Mouse (Mus musculus): ENCODE measurements around the gene Gm10570. TPM values are rescaled to one million over a fixed set of nuclear protein-coding genes. Genes with fewer than 3 reads are reported as not detected.

Gene Gm10570
- total and polyA plus RNA-seq, 2 experiments from 2014 or later, result 1.3 to 4.5 TPM

DNA sequence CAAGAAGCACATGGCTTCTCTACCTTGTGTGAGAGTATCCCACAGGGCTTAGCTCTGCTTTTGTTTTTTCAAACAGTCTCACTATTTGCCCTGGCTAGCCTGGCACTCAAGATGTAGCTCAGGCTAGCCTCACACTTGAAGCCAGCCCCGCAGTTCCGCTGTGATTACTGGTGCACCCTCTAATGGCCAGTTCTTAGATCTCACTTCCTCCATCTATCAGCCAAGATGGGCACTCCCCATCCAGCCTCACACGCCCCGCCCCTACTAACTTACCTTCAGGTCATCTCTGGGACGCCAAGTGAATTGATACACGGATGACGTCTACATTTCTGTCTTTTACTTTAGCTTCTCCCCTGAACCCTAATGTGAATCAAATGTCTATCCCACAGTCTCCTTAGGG, 11.1 kb upstream of the Gm10570 start:
- Histone ChIP-seq H3K9ac (replicated peaks; ENCODE audit: low read length) (no peak overlapping the region), H3K9me3 (ENCODE audit: low read length) (no peaks in the 10 kb centered on the region), H3K27ac (no peak overlapping the region), H3K4me3 (ENCODE audit: low read length) (no peak overlapping the region), H3K27me3 (ENCODE audit: insufficient read depth, low read length) (no peaks in the 10 kb centered on the region), H3K4me2 (ENCODE audit: low read depth, low read length) (no peak overlapping the region), H3K36me3 (ENCODE audit: insufficient read depth, low read length) (peaks cover 28% of the 10 kb centered on the region), H3K4me1 (ENCODE audit: insufficient read depth, low read length) (no peaks in the 10 kb centered on the region)
- ATAC-seq (no peak), DNase-seq (ENCODE audit: low spot score) (no peak)
- no peak for TF ChIP-seq CTCF (IDR thresholded peaks at IDR 0.05; ENCODE audit: low read depth)
- 85% methylated on average over 7 of the region's 7 CpGs for WGBS

DNA sequence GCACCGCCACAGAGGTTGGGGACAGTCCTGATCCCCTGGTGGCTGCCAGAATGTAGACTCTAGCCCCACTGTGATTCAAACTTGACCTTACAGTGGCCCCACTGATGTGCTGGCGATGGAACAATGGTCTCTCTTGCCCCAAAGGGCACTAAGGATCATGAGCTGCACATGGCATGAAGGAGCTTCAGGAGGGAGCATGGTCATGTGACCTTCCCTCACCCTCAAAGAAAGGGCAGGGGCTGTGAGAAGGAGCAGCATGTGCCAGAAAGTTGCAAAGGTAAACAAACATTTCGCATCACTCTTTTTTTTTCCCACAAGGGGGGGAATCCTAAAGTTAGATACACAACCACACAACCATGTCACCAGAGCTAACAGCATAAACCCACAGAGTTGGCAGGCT, 9.6 kb upstream of the Gm10570 start:
- Histone ChIP-seq H3K4me1 (ENCODE audit: insufficient read depth, low read length) (no peaks in the 10 kb centered on the region), H3K4me3 (ENCODE audit: low read length) (no peak overlapping the region), H3K27me3 (ENCODE audit: insufficient read depth, low read length) (no peaks in the 10 kb centered on the region), H3K36me3 (ENCODE audit: insufficient read depth, low read length) (peaks cover 19% of the 10 kb centered on the region), H3K9me3 (ENCODE audit: low read length) (no peaks in the 10 kb centered on the region), H3K27ac (no peak overlapping the region), H3K9ac (replicated peaks; ENCODE audit: low read length) (no peak overlapping the region), H3K4me2 (ENCODE audit: low read depth, low read length) (no peak overlapping the region)
- no peak for TF ChIP-seq CTCF (IDR thresholded peaks at IDR 0.05; ENCODE audit: low read depth)
- no peak for ATAC-seq
- WGBS, result 56% methylated on average over 3 of the region's 3 CpGs
- DNase-seq (ENCODE audit: low spot score), result no peak

- H3K9ac ChIP-seq (replicated peaks; ENCODE audit: low read length), result no peak overlapping the region
- peaks cover 12% of the 10 kb centered on the region for H3K36me3 ChIP-seq (ENCODE audit: insufficient read depth, low read length)
- H3K4me1 ChIP-seq (ENCODE audit: insufficient read depth, low read length), result no peaks in the 10 kb centered on the region
- H3K27ac ChIP-seq, result no peak overlapping the region; the same call in 1 of the 2 replicates
- ATAC-seq, result no peak
- no peaks in the 10 kb centered on the region for H3K27me3 ChIP-seq (ENCODE audit: insufficient read depth, low read length)
- H3K4me2 ChIP-seq (ENCODE audit: low read depth, low read length), result no peak overlapping the region
- H3K9me3 ChIP-seq (ENCODE audit: low read length), result no peaks in the 10 kb centered on the region
- TF ChIP-seq CTCF (IDR thresholded peaks at IDR 0.05; ENCODE audit: low read depth), result no peak
- no peak overlapping the region for H3K4me3 ChIP-seq (ENCODE audit: low read length)
- 70% methylated on average over 10 of the region's 10 CpGs for WGBS
- no peak for DNase-seq (ENCODE audit: low spot score)
Measured at GRCm38 (mm10) chr4:130316691-130317090, 8.2 kb upstream of the Gm10570 start.

DNA sequence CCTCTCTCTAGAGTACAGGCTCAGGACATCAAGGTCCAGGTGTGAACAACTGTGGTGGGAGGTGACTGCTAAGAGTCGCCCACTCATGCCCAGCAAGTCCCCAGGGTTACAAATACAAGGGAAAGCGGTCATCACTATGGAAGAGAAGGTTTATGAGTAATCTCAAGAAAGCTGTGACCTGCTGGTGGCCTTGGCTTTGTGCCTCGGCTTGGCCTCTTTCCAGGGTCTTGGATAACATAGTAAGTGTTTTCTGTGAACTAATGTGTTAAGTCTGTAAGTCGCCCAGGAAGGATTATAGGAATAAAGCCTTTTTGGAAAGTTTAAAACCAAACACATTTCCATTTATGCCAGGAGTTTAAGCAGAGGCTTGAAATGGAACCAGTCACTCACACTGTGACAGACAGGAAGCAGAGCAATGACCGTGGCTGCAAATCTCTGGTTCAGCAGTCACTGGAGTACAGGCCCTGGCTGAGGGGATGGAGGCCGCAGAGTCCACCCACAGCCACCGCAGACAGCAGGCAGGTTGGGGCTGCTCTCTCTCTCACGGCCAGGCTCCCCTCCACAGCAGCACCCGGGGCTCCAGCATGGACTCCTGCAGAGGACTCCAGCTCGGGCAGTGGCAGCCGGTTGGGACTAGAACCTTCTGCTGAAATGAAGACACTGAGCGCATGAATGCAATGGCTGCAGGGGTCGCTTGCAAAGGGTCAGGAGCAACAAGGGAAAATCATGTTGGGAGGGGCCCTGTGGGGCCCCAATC, 7.5 kb upstream of the Gm10570 start:
- 64% methylated on average over 13 of the region's 13 CpGs for WGBS
- peaks cover 11% of the 10 kb centered on the region for H3K36me3 ChIP-seq (ENCODE audit: insufficient read depth, low read length)
- no peak for ATAC-seq
- H3K27ac ChIP-seq, result peak overlapping the region; percentile 45; the same call in 1 of the 2 replicates
- H3K4me2 ChIP-seq (ENCODE audit: low read depth, low read length), result no peak overlapping the region
- no peak for DNase-seq (ENCODE audit: low spot score)
- H3K9me3 ChIP-seq (ENCODE audit: low read length), result no peaks in the 10 kb centered on the region
- no peak overlapping the region for H3K4me3 ChIP-seq (ENCODE audit: low read length)
- no peaks in the 10 kb centered on the region for H3K4me1 ChIP-seq (ENCODE audit: insufficient read depth, low read length)
- no peak overlapping the region for H3K9ac ChIP-seq (replicated peaks; ENCODE audit: low read length)
- TF ChIP-seq CTCF (IDR thresholded peaks at IDR 0.05; ENCODE audit: low read depth), result no peak
- no peaks in the 10 kb centered on the region for H3K27me3 ChIP-seq (ENCODE audit: insufficient read depth, low read length)

DNA sequence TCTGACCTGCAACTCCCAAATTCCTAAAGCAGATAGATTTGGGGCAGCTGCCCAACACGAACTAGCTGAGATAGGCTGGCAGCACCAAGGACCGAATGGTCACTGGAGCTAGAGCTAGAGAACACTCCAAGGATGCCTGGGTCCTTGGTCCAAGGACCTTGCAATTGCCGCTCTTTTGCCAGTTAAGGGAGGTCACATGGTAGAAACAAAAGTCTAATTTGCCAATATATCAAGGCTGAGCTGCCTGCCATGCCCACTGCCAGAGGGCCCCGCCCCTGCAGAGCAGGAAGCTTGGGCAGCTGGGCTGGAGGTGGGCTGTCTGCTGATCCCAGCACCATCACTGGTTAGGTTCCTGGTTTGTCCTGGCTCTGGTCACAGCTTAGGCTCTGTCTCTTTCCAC, 5.1 kb upstream of the Gm10570 start:
- Histone ChIP-seq H3K4me3 (ENCODE audit: low read length) (no peak overlapping the region), H3K4me2 (ENCODE audit: low read depth, low read length) (no peak overlapping the region)
- no peak for TF ChIP-seq CTCF (IDR thresholded peaks at IDR 0.05; ENCODE audit: low read depth)

DNA sequence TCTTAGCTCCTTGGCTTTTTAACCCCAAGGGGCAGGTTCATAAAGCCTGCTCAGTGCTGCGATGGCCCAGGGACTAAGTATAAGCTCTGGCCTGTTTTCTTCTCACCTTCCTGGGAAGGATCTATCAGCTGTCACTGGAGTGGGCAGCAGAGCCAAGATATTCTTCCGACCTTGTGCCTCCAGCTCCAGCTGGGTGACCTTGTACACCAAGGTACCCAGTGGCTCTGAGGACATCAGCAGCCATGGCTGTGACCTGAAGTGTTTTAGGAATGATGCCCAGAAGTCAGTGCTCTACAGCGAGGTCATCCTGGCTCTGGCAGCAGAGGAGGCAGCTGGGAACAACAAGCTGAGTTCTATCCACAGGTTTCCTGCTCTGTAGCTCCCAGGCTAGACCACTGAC, 4.1 kb upstream of the Gm10570 start:
- Histone ChIP-seq H3K27me3 (ENCODE audit: insufficient read depth, low read length) (no peaks in the 10 kb centered on the region), H3K4me3 (ENCODE audit: low read length) (no peak overlapping the region), H3K9ac (replicated peaks; ENCODE audit: low read length) (no peak overlapping the region), H3K27ac (no peak overlapping the region), H3K36me3 (ENCODE audit: insufficient read depth, low read length) (no peaks in the 10 kb centered on the region; the same call in 1 of the 2 replicates), H3K9me3 (ENCODE audit: low read length) (no peaks in the 10 kb centered on the region), H3K4me1 (ENCODE audit: insufficient read depth, low read length) (peaks cover 11% of the 10 kb centered on the region; the same call in 1 of the 2 replicates), H3K4me2 (ENCODE audit: low read depth, low read length) (no peak overlapping the region)
- DNase-seq (ENCODE audit: low spot score) (no peak), ATAC-seq (no peak)
- TF ChIP-seq CTCF (IDR thresholded peaks at IDR 0.05; ENCODE audit: low read depth), result no peak
- WGBS, result 94% methylated on average over 3 of the region's 3 CpGs

More for the DNA sequence above, 5.1 kb upstream of the Gm10570 start:
- Histone ChIP-seq H3K4me1 (ENCODE audit: insufficient read depth, low read length) (peaks cover 5% of the 10 kb centered on the region; the same call in 1 of the 2 replicates), H3K27ac (no peak overlapping the region), H3K27me3 (ENCODE audit: insufficient read depth, low read length) (no peaks in the 10 kb centered on the region), H3K9ac (replicated peaks; ENCODE audit: low read length) (no peak overlapping the region), H3K9me3 (ENCODE audit: low read length) (no peaks in the 10 kb centered on the region), H3K36me3 (ENCODE audit: insufficient read depth, low read length) (peaks cover 2% of the 10 kb centered on the region; the same call in 1 of the 2 replicates)
- DNase-seq (ENCODE audit: low spot score), result no peak
- ATAC-seq, result no peak
- 88% methylated on average over 4 of the region's 4 CpGs for WGBS

GRCm38 (mm10) chr4:130309254-130309653, 780 bp upstream of the Gm10570 start:
- Histone ChIP-seq H3K9ac (replicated peaks; ENCODE audit: low read length) (peak overlapping the region; percentile 67), H3K4me1 (ENCODE audit: insufficient read depth, low read length) (peaks cover 14% of the 10 kb centered on the region; the same call in 1 of the 2 replicates), H3K4me3 (ENCODE audit: low read length) (peak overlapping the region; percentile 56), H3K4me2 (ENCODE audit: low read depth, low read length) (peak overlapping the region; percentile 93), H3K36me3 (ENCODE audit: insufficient read depth, low read length) (no peaks in the 10 kb centered on the region; the same call in 1 of the 2 replicates), H3K27me3 (ENCODE audit: insufficient read depth, low read length) (no peaks in the 10 kb centered on the region), H3K27ac (peak overlapping the region; percentile 83; the same call in 1 of the 2 replicates), H3K9me3 (ENCODE audit: low read length) (no peaks in the 10 kb centered on the region)
- ATAC-seq (no peak), DNase-seq (ENCODE audit: low spot score) (no peak)
- TF ChIP-seq CTCF (IDR thresholded peaks at IDR 0.05; ENCODE audit: low read depth), result no peak
- 41% methylated on average over 8 of the region's 8 CpGs for WGBS
